Mouse (Mus musculus): Measurements from ENCODE around the gene St6galnac3. TPM values are rescaled to one million over a fixed set of nuclear protein-coding genes. Genes with fewer than 3 reads are reported as not detected.

The St6galnac3 gene
- polyA plus RNA-seq, 1 experiment from 2014 or later: 10.2 TPM

DNA sequence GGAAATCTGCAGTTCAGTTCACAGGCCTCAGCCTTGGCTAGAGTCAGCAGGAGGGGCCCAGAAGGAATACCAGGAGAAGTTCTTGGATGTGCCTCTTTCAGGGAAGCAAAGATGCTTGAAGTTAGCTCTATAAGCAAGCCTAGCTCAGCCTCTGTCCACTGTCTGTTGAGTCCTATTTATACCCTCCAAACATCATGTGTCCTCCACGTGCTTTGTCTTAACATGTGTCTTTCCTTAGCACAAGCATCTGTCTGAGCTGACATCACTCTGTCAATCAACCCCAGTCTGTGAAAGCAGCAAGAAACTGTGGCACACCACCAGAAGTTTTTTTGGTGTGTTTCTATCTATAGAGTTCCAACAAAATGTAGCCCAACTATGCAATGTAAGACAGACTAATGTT lies 26.5 kb upstream of the St6galnac3 start:
- Histone ChIP-seq H3K9ac (no peak overlapping the region), H3K27ac (replicated peaks) (no peak overlapping the region), H3K4me3 (replicated peaks) (no peak overlapping the region), H3K9me3 (replicated peaks) (no peaks in the 10 kb centered on the region), H3K27me3 (no peaks in the 10 kb centered on the region; the same call in 1 of the 2 replicates), H3K36me3 (replicated peaks) (no peaks in the 10 kb centered on the region), H3K4me2 (no peak overlapping the region), H3K4me1 (replicated peaks) (no peaks in the 10 kb centered on the region; the same call in 1 of the 2 replicates)
- no peak for ATAC-seq (ENCODE audit: insufficient read depth)
- WGBS (ENCODE audit: insufficient replicate concordance): 26% methylated on average over 1 of the region's 1 CpGs

DNA sequence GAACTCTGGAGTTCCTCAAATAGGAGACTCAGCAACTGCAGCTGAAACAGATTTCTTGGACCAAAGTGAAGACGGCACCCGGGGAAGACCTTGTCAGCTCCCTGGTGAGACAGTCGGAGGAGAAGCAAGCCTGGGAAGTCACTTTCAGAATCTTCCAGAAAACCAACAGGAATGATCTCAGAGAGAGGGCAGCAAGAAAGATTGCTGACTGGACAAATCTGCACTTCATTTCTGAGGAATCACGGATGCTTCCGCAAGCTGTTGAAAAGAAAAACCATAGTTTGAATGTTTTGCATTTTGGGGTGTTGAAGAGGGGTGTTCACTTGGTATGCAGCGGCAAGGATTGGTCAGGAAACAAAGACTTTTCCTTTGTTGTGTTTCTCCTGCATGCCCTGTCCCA lies 24.4 kb upstream of the St6galnac3 start:
- H3K36me3 ChIP-seq (replicated peaks): no peaks in the 10 kb centered on the region
- 81% methylated on average over 6 of the region's 6 CpGs for WGBS (ENCODE audit: insufficient replicate concordance)
- H3K4me1 ChIP-seq (replicated peaks): peaks cover 3% of the 10 kb centered on the region; the same call in 1 of the 2 replicates
- no peak for ATAC-seq (ENCODE audit: insufficient read depth)
- no peaks in the 10 kb centered on the region for H3K9me3 ChIP-seq (replicated peaks)
- H3K9ac ChIP-seq: no peak overlapping the region
- H3K4me2 ChIP-seq: no peak overlapping the region
- no peaks in the 10 kb centered on the region; the same call in 1 of the 2 replicates for H3K27me3 ChIP-seq
- no peak overlapping the region for H3K27ac ChIP-seq (replicated peaks)
- H3K4me3 ChIP-seq (replicated peaks): no peak overlapping the region

DNA sequence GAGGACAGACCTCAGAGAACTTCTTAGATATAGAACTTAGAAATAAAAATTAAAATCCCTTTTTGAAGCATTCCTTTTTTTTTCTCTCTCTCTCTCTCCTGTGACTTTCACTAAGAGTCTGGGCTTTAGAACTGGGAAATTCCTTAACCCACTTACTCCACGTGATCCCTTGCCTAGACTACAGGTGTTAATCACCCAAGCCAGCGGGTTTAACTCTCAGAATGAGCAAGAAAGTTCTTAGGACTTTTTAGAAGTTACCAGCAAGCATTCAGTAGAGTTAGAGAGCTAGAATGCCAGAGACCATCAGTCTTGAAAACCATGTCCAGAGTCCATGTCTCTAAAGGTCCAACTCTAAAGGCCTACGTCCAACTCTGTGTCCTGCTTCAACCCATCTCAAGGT lies 23.3 kb upstream of the St6galnac3 start:
- Histone ChIP-seq H3K36me3 (replicated peaks) (no peaks in the 10 kb centered on the region), H3K9ac (no peak overlapping the region), H3K4me3 (replicated peaks) (no peak overlapping the region), H3K27ac (replicated peaks) (no peak overlapping the region), H3K4me1 (replicated peaks) (peaks cover 3% of the 10 kb centered on the region; the same call in 1 of the 2 replicates), H3K27me3 (peaks cover 7% of the 10 kb centered on the region; the same call in 1 of the 2 replicates), H3K9me3 (replicated peaks) (no peaks in the 10 kb centered on the region), H3K4me2 (no peak overlapping the region)
- WGBS (ENCODE audit: insufficient replicate concordance): 75% methylated on average over 3 of the region's 3 CpGs
- no peak for ATAC-seq (ENCODE audit: insufficient read depth)

DNA sequence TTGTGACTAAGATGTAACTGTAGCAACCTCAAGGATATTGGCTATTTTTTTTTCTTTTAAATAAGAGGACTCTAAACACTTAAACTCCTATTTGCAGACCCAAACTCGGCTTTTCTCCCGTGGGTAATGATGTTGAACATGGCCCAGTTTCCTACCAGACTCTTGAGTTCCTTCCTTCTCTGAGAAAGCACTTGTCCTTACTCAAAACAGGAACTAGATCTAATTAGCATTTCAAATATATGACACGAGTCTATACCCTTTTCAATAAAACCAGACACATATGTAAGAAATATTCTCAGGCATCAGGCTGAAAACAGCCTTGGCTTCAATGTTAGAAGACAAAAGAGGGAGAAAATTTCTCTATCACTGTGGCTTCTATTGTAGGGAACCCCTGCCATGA lies 20.1 kb upstream of the St6galnac3 start:
- H3K4me2 ChIP-seq: no peak overlapping the region
- H3K27ac ChIP-seq (replicated peaks): no peak overlapping the region
- 17% methylated on average over 3 of the region's 3 CpGs for WGBS (ENCODE audit: insufficient replicate concordance)
- no peaks in the 10 kb centered on the region for H3K36me3 ChIP-seq (replicated peaks)
- no peak overlapping the region for H3K9ac ChIP-seq
- H3K4me3 ChIP-seq (replicated peaks): no peak overlapping the region
- peaks cover 15% of the 10 kb centered on the region for H3K4me1 ChIP-seq (replicated peaks)
- no peaks in the 10 kb centered on the region for H3K9me3 ChIP-seq (replicated peaks)
- ATAC-seq (ENCODE audit: insufficient read depth): no peak
- peaks cover 10% of the 10 kb centered on the region; the same call in 1 of the 2 replicates for H3K27me3 ChIP-seq

DNA sequence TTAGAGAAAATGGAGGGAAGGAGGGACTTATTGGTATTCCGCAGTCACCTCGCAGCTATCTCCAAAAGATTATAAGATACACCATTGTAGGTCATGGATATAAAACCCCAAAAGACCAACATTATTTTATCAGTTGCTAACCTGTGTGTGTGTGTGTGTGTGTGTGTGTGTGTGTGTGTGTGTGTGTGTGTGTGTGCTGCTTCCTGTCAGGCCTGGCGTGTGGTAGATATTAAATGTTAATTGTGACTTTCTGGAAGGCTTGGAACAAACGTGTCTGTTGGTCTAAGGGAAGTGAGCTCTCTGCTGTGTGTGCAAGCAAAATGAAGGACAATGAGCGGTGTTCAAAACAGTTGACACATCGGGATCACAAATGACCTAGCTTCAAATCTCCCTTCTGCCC lies 19.5 kb upstream of the St6galnac3 start:
- Histone ChIP-seq H3K36me3 (replicated peaks) (no peaks in the 10 kb centered on the region), H3K4me2 (no peak overlapping the region), H3K4me1 (replicated peaks) (peaks cover 15% of the 10 kb centered on the region), H3K27me3 (peaks cover 15% of the 10 kb centered on the region; the same call in 1 of the 2 replicates), H3K4me3 (replicated peaks) (no peak overlapping the region), H3K27ac (replicated peaks) (no peak overlapping the region), H3K9me3 (replicated peaks) (no peaks in the 10 kb centered on the region), H3K9ac (no peak overlapping the region)
- 51% methylated on average over 6 of the region's 6 CpGs for WGBS (ENCODE audit: insufficient replicate concordance)
- no peak for ATAC-seq (ENCODE audit: insufficient read depth)

DNA sequence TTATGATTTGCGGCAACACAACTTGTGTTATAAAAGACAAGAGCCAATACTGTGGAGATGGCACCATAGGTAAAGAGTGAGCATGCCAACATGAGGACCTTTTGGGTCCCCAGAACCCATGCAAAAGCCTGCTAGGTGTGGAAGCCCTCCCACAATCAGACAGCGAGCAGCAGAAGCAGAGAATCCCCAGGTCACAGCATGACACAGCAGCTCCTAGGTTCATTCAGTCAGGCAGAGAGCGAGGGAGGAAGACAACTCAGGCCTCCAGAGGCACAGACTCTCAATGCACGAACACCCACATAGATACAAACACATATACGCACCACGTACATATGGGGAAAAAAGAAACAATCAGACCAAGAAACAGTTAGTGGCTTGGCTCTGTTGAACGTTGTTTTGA lies 16.8 kb upstream of the St6galnac3 start:
- Histone ChIP-seq H3K4me3 (replicated peaks) (no peak overlapping the region), H3K9me3 (replicated peaks) (no peaks in the 10 kb centered on the region), H3K9ac (no peak overlapping the region), H3K27me3 (peaks cover 24% of the 10 kb centered on the region), H3K4me1 (replicated peaks) (peaks cover 26% of the 10 kb centered on the region), H3K36me3 (replicated peaks) (no peaks in the 10 kb centered on the region), H3K4me2 (no peak overlapping the region), H3K27ac (replicated peaks) (no peak overlapping the region)
- WGBS (ENCODE audit: insufficient replicate concordance): 65% methylated on average over 7 of the region's 7 CpGs
- ATAC-seq (ENCODE audit: insufficient read depth): peak; percentile 56

DNA sequence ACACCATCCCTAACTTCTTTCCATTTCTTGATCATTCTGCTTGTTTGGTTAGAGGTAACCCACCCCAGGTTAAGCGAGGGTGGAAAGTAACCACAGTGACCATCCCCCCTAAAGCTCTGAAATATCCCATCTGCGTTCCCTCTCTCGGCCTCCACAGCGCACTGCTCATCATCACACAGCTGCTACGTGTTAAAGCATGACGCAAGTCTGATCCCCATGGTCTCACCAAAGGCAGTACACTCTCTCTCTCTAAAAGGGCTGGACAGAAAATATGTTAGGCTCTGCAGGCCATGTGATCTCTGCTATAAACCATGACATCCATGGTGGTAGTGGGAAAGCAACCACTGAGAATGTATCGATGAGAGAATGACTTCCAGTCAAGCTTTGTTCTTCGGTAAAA lies 14.4 kb upstream of the St6galnac3 start:
- no peak overlapping the region for H3K9ac ChIP-seq
- 85% methylated on average over 8 of the region's 8 CpGs for WGBS (ENCODE audit: insufficient replicate concordance)
- H3K4me1 ChIP-seq (replicated peaks): peaks cover 48% of the 10 kb centered on the region
- H3K9me3 ChIP-seq (replicated peaks): no peaks in the 10 kb centered on the region
- peaks cover 26% of the 10 kb centered on the region; the same call in 1 of the 2 replicates for H3K27me3 ChIP-seq
- no peak overlapping the region for H3K4me3 ChIP-seq (replicated peaks)
- no peaks in the 10 kb centered on the region for H3K36me3 ChIP-seq (replicated peaks)
- H3K4me2 ChIP-seq: no peak overlapping the region
- no peak overlapping the region for H3K27ac ChIP-seq (replicated peaks)
- ATAC-seq (ENCODE audit: insufficient read depth): no peak

DNA sequence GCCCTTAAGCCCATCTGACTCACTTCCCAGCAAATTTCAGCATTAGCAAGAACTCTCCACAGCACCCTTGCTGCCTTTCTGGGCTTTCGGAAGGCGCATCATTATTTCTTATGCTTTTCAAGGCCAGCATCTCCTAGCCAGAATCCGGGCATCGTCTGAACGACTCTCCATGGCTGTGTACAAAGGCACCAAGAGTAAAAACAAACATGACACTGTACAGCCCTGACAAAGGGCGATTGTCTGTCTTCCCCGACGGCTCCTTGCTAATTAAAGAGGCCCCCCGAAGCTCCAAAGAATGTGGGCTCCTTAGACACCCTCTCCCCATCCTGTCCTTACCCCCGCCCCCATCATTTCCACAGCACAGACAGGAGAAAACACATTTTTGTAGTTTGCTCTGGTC lies 13.4 kb upstream of the St6galnac3 start:
- H3K36me3 ChIP-seq (replicated peaks): no peaks in the 10 kb centered on the region
- H3K9me3 ChIP-seq (replicated peaks): no peaks in the 10 kb centered on the region
- no peak overlapping the region for H3K27ac ChIP-seq (replicated peaks)
- WGBS (ENCODE audit: insufficient replicate concordance): 71% methylated on average over 10 of the region's 10 CpGs
- ATAC-seq (ENCODE audit: insufficient read depth): no peak
- H3K27me3 ChIP-seq: peaks cover 20% of the 10 kb centered on the region; the same call in 1 of the 2 replicates
- H3K4me3 ChIP-seq (replicated peaks): no peak overlapping the region
- peaks cover 55% of the 10 kb centered on the region for H3K4me1 ChIP-seq (replicated peaks)
- H3K9ac ChIP-seq: no peak overlapping the region
- no peak overlapping the region for H3K4me2 ChIP-seq

DNA sequence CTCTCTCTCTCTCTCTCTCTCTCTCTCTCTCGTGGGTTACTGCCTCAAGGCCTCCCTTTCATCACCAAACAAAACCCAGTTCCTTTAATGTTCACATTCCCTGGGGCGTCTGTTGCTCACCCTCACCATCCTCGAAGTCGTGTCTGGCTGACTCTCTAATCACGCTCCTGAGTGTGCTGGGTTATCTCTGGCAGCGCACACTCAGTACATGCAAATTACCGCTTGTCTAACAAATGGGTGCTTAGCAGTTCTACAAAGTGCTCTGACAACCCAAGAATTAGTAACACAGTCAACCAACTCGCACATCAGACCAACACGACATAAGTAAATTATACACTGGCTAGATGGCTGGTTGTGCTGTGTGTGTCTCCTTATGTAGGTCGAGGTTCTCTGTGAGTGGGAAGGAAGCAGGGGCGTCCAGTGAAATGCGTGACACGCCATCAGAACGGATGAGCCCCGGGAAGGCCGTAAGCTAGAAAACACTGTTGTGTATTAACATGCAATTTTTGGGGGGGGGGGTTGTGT lies 11.8 kb upstream of the St6galnac3 start:
- H3K9me3 ChIP-seq (replicated peaks): no peaks in the 10 kb centered on the region
- peaks cover 53% of the 10 kb centered on the region for H3K4me1 ChIP-seq (replicated peaks)
- 0 out of 2 replicates have a peak overlapping the region, but pooled peaks have one; percentile 11 for H3K27ac ChIP-seq (replicated peaks)
- no peak overlapping the region for H3K9ac ChIP-seq
- H3K4me2 ChIP-seq: no peak overlapping the region
- H3K4me3 ChIP-seq (replicated peaks): no peak overlapping the region
- 51% methylated on average over 16 of the region's 16 CpGs for WGBS (ENCODE audit: insufficient replicate concordance)
- ATAC-seq (ENCODE audit: insufficient read depth): no peak
- no peaks in the 10 kb centered on the region for H3K36me3 ChIP-seq (replicated peaks)
- H3K27me3 ChIP-seq: peaks cover 16% of the 10 kb centered on the region; the same call in 1 of the 2 replicates

DNA sequence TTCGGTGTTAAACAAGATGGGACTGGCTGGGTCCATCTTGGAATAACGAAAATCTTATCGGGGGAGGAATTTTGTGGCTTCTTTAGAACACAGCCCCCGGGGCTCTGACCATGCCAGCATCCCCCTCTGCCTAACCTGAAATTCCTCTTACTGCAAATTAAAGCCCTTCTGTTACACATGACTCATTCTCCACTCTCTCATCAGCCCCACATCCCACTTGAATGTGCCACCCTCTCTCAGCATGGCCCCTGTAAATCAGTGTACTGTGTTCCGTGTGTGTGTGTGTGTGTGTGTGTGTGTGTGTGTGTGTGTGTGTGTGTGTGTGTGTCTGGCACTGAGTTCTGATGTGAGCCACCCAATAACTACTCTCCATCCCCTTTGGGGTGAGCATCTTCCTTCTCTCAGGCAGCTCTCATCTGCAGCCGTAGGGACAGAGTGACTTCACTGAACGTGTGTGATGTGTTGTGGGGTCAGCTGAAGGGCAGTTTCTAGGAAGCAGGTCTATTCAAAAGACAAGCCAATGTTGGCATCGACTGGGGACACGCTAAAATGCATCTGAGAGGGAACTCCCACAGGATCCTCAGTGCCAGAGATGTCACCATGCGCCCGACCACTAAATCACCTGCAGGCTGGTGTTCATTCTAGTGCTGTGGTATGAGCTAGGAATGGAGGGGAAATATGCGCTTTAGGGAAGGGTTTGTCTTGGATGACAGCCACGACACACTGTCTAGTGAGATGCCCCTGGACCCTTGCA lies 11.0 kb upstream of the St6galnac3 start:
- ATAC-seq (ENCODE audit: insufficient read depth): no peak
- Histone ChIP-seq H3K4me2 (no peak overlapping the region), H3K9me3 (replicated peaks) (no peaks in the 10 kb centered on the region), H3K27me3 (peaks cover 16% of the 10 kb centered on the region; the same call in 1 of the 2 replicates), H3K9ac (no peak overlapping the region), H3K4me1 (replicated peaks) (peaks cover 51% of the 10 kb centered on the region), H3K4me3 (replicated peaks) (no peak overlapping the region), H3K36me3 (replicated peaks) (no peaks in the 10 kb centered on the region), H3K27ac (replicated peaks) (peak overlapping the region; percentile 83; the same call in 1 of the 2 replicates)
- WGBS (ENCODE audit: insufficient replicate concordance): 79% methylated on average over 13 of the region's 13 CpGs

DNA sequence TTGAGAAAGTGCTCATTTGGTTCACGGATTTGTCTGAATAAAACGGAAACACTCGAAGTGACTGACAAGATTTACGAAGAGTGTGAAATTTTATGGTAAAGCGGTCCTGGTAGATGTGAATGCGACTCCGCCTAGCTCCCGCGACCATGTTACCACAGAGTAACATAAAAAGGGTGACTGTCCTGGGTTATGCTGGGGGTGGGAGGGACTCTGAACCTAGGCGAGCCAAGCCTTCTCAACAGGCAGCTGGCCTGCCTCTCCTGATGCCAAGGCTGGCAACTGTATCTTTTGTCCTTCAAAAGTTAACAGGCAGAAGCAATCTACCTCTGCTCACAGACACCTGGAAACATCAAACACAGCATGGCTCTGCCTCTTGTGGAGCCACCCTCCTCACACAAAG lies 9.8 kb upstream of the St6galnac3 start:
- Histone ChIP-seq H3K36me3 (replicated peaks) (no peaks in the 10 kb centered on the region), H3K27me3 (peaks cover 14% of the 10 kb centered on the region; the same call in 1 of the 2 replicates), H3K4me1 (replicated peaks) (peaks cover 51% of the 10 kb centered on the region), H3K4me3 (replicated peaks) (no peak overlapping the region), H3K4me2 (no peak overlapping the region), H3K9ac (no peak overlapping the region), H3K9me3 (replicated peaks) (no peaks in the 10 kb centered on the region), H3K27ac (replicated peaks) (peak overlapping the region; percentile 83)
- no peak for ATAC-seq (ENCODE audit: insufficient read depth)
- 70% methylated on average over 10 of the region's 10 CpGs for WGBS (ENCODE audit: insufficient replicate concordance)

All from liver, embryonic 15.5 days (tissue).